Comparison of ENCODE assay signal across 12 mouse cellular contexts in genomic region chr1:43528275-43528674, GRCm38 (mm10).
"Had no signal": no experiment of that assay in that cellular context is flagged by ENCODE, and none has a peak within 500 bp of the region (broad histone marks: within the 10 kb centered on the region; RNA-seq: fewer than 3 reads in every experiment).

No protein-coding gene starts in this region.

- DNase-seq: lung, adult 18-20 months; lung, embryonic 14.5 days; lung, postnatal 10 days; lung, postnatal 4 days; midbrain, embryonic 14.5 days; right cerebral cortex, adult 18-20 months; right cerebral cortex, postnatal 25 days; right cerebral cortex, postnatal 4 days; spleen, adult 18-20 months; thymus, adult 18-20 months; thymus, postnatal 14 days; thymus, postnatal 36 days had no signal
